Mouse (Mus musculus): ENCODE data around the gene Itgb2.

GRCm38 (mm10) chr10:77587091-77587775, 57.2 kb downstream of the Itgb2 start:
- TF ChIP-seq CTCF (IDR thresholded peaks at IDR 0.05; ENCODE audit: low read depth) (no peak), EP300 (IDR thresholded peaks at IDR 0.05; ENCODE audit: low read depth) (no peak)
